Mouse (Mus musculus): ENCODE measurements around the gene Ceacam15.

GRCm38 (mm10) chr7:16721629-16722028 lies 46.1 kb upstream of the Ceacam15 start, which contains the start of gene Ceacam9:
- no peak for TF ChIP-seq CTCF (IDR thresholded peaks at IDR 0.05; ENCODE audit: low read depth)
- TF ChIP-seq EP300 (IDR thresholded peaks at IDR 0.05; ENCODE audit: low read depth), result no peak

All from liver, postnatal 0 days (tissue).